Mouse (Mus musculus): ENCODE measurements at regions not wholly inside any gene's neighbourhood (a gene's known extent, or its start where the extent isn't known, plus 50 kb on each side); places are given as distances from the start of the nearest gene placed in this dataset.

GRCm38 (mm10) chr1:57612931-57613804 is 160.8 kb upstream of the Spats2l start:
- Histone ChIP-seq H3K9me3 (ENCODE audit: control insufficient read depth) (no peaks in the 10 kb centered on the region), H3K9ac (ENCODE audit: low read depth, low read length) (no peak overlapping the region), H3K4me1 (replicated peaks; ENCODE audit: control insufficient read depth, insufficient read depth, low read length) (no peaks in the 10 kb centered on the region), H3K27me3 (replicated peaks; ENCODE audit: control insufficient read depth, insufficient read depth, low read length) (no peaks in the 10 kb centered on the region), H3K36me3 (ENCODE audit: control insufficient read depth, insufficient read depth) (no peaks in the 10 kb centered on the region), H3K27ac (ENCODE audit: low read depth, low read length) (no peak overlapping the region), H3K4me3 (ENCODE audit: low read depth, low read length) (no peak overlapping the region), H3K4me2 (replicated peaks; ENCODE audit: low read depth) (peak overlapping the region; percentile 40)
- no peak for ATAC-seq
- 16% methylated on average over 16 of the region's 17 CpGs for WGBS
- TF ChIP-seq CTCF (IDR thresholded peaks at IDR 0.05; ENCODE audit: low read depth), result no peak

GRCm38 (mm10) chr1:57615155-57615554 is 158.8 kb upstream of the Spats2l start:
- H3K9me3 ChIP-seq (ENCODE audit: control insufficient read depth), result no peaks in the 10 kb centered on the region
- H3K36me3 ChIP-seq (ENCODE audit: control insufficient read depth, insufficient read depth), result no peaks in the 10 kb centered on the region
- no peaks in the 10 kb centered on the region for H3K27me3 ChIP-seq (replicated peaks; ENCODE audit: control insufficient read depth, insufficient read depth, low read length)
- H3K9ac ChIP-seq (ENCODE audit: low read depth, low read length), result no peak overlapping the region
- no peak overlapping the region for H3K4me2 ChIP-seq (replicated peaks; ENCODE audit: low read depth)
- ATAC-seq, result no peak
- no peak overlapping the region for H3K27ac ChIP-seq (ENCODE audit: low read depth, low read length)
- H3K4me1 ChIP-seq (replicated peaks; ENCODE audit: control insufficient read depth, insufficient read depth, low read length), result no peaks in the 10 kb centered on the region
- TF ChIP-seq CTCF (IDR thresholded peaks at IDR 0.05; ENCODE audit: low read depth), result no peak
- no peak overlapping the region for H3K4me3 ChIP-seq (ENCODE audit: low read depth, low read length)

- Histone ChIP-seq H3K4me1 (replicated peaks; ENCODE audit: control insufficient read depth, insufficient read depth, low read length) (no peaks in the 10 kb centered on the region), H3K27ac (ENCODE audit: low read depth, low read length) (no peak overlapping the region), H3K4me3 (ENCODE audit: low read depth, low read length) (no peak overlapping the region), H3K9me3 (ENCODE audit: control insufficient read depth) (no peaks in the 10 kb centered on the region), H3K27me3 (replicated peaks; ENCODE audit: control insufficient read depth, insufficient read depth, low read length) (no peaks in the 10 kb centered on the region), H3K36me3 (ENCODE audit: control insufficient read depth, insufficient read depth) (no peaks in the 10 kb centered on the region), H3K9ac (ENCODE audit: low read depth, low read length) (no peak overlapping the region), H3K4me2 (replicated peaks; ENCODE audit: low read depth) (no peak overlapping the region)
- WGBS, result 84% methylated on average over 3 of the region's 3 CpGs
- ATAC-seq, result no peak
- no peak for TF ChIP-seq CTCF (IDR thresholded peaks at IDR 0.05; ENCODE audit: low read depth)
Measured at GRCm38 (mm10) chr1:57617316-57617715, 156.6 kb upstream of the Spats2l start.

GRCm38 (mm10) chr1:57622561-57622960 is 151.4 kb upstream of the Spats2l start:
- no peaks in the 10 kb centered on the region for H3K9me3 ChIP-seq (ENCODE audit: control insufficient read depth)
- H3K4me2 ChIP-seq (replicated peaks; ENCODE audit: low read depth), result no peak overlapping the region
- WGBS, result 76% methylated on average over 9 of the region's 9 CpGs

GRCm38 (mm10) chr1:57633986-57634385 is 140.0 kb upstream of the Spats2l start:
- WGBS, result 32% methylated on average over 1 of the region's 1 CpGs
- no peaks in the 10 kb centered on the region for H3K36me3 ChIP-seq (ENCODE audit: control insufficient read depth, insufficient read depth)
- no peaks in the 10 kb centered on the region for H3K9me3 ChIP-seq (ENCODE audit: control insufficient read depth)
- TF ChIP-seq CTCF (IDR thresholded peaks at IDR 0.05; ENCODE audit: low read depth), result no peak
- no peaks in the 10 kb centered on the region for H3K4me1 ChIP-seq (replicated peaks; ENCODE audit: control insufficient read depth, insufficient read depth, low read length)
- no peak overlapping the region for H3K27ac ChIP-seq (ENCODE audit: low read depth, low read length)
- ATAC-seq, result no peak
- H3K4me3 ChIP-seq (ENCODE audit: low read depth, low read length), result no peak overlapping the region
- no peak overlapping the region for H3K4me2 ChIP-seq (replicated peaks; ENCODE audit: low read depth)
- H3K9ac ChIP-seq (ENCODE audit: low read depth, low read length), result no peak overlapping the region
- H3K27me3 ChIP-seq (replicated peaks; ENCODE audit: control insufficient read depth, insufficient read depth, low read length), result no peaks in the 10 kb centered on the region

More at GRCm38 (mm10) chr1:57622561-57622960, 151.4 kb upstream of the Spats2l start:
- Histone ChIP-seq H3K36me3 (ENCODE audit: control insufficient read depth, insufficient read depth) (no peaks in the 10 kb centered on the region), H3K4me3 (ENCODE audit: low read depth, low read length) (no peak overlapping the region), H3K27me3 (replicated peaks; ENCODE audit: control insufficient read depth, insufficient read depth, low read length) (no peaks in the 10 kb centered on the region), H3K4me1 (replicated peaks; ENCODE audit: control insufficient read depth, insufficient read depth, low read length) (no peaks in the 10 kb centered on the region), H3K9ac (ENCODE audit: low read depth, low read length) (no peak overlapping the region), H3K27ac (ENCODE audit: low read depth, low read length) (no peak overlapping the region)
- no peak for TF ChIP-seq CTCF (IDR thresholded peaks at IDR 0.05; ENCODE audit: low read depth)
- no peak for ATAC-seq

- no peak for ATAC-seq
- no peaks in the 10 kb centered on the region for H3K9me3 ChIP-seq (ENCODE audit: control insufficient read depth)
- TF ChIP-seq CTCF (IDR thresholded peaks at IDR 0.05; ENCODE audit: low read depth), result no peak
- H3K36me3 ChIP-seq (ENCODE audit: control insufficient read depth, insufficient read depth), result no peaks in the 10 kb centered on the region
- H3K4me3 ChIP-seq (ENCODE audit: low read depth, low read length), result no peak overlapping the region
- H3K4me1 ChIP-seq (replicated peaks; ENCODE audit: control insufficient read depth, insufficient read depth, low read length), result no peaks in the 10 kb centered on the region
- no peak overlapping the region for H3K27ac ChIP-seq (ENCODE audit: low read depth, low read length)
- H3K27me3 ChIP-seq (replicated peaks; ENCODE audit: control insufficient read depth, insufficient read depth, low read length), result no peaks in the 10 kb centered on the region
- no peak overlapping the region for H3K4me2 ChIP-seq (replicated peaks; ENCODE audit: low read depth)
- H3K9ac ChIP-seq (ENCODE audit: low read depth, low read length), result no peak overlapping the region
- WGBS, result 78% methylated on average over 5 of the region's 5 CpGs
Measured at GRCm38 (mm10) chr1:57642131-57642530, 131.8 kb upstream of the Spats2l start.
